Mouse (Mus musculus) erythroblast, embryonic 14.5 days (primary cell): ENCODE data around the gene Mien1.

Experiments used
- GATA1 ChIP-seq: IDR thresholded peaks from 2 replicates; pipeline ENCODE4 v1.6.1; 2012; ENCODE audit warnings: low read length, inconsistent platforms, mixed read lengths
- TAL1 ChIP-seq: IDR thresholded peaks from 3 replicates; pipeline ENCODE4 v1.6.1; 2012; ENCODE audit warnings: low read length, inconsistent platforms, mixed read lengths

GRCm38 (mm10) chr11:98397946-98398345, 40.8 kb downstream of the Mien1 start:
- TF ChIP-seq TAL1 = no peak
- TF ChIP-seq GATA1 = no peak
